Mouse (Mus musculus) embryo, embryonic 9.5 days (tissue): Measurements from ENCODE around the gene Il6ra.

Source experiments
- DNase-seq: peaks from one replicate; pipeline ENCODE4 v3.0.0-alpha.2; 2017; ENCODE audit errors: extremely low spot score

Il6ra gene

DNA sequence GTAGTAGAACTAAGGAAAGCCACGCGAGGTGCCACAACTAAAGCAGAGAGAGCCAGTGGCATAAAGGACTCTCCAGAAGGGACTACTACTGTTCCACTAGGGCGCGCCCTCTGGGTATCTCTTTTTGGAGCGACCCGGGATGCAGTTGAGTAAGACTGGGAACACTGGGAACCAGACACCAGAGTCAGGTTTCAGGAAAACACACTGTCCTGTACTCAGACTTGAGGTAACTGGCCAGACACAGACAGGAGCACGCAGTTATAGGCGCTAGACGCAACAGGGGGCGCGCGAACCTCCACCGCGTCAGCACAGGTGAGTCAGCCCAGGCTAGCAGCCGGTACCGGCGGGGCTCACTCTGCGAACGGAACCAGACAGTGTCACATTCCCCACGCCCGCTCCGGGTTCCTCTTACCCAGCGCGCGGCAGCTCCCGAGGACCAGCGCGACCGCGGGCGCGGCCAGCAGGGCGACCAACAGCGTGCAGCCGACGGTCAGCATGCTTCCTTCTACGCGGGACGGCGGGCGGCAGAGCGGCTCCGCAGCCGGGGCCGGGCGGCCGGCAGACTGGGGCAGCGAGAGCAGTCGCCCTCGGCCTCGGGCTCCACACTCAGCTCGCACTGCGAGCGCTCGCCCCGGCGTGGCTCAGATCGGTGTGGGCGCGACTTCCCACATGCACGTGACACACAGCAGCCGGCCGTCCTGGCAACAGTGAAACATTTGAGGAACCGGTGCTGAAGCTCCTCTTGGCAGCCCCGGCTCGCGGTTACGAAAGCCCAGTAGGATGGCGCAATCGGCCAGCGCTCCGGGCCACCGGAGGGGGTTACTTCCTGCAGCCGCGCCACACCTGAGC is at the start of gene Il6ra:
Gene Il6ra (minus strand): TSS at position 654 of the 849 bp plus-strand sequence.
- DNase-seq, result peak; percentile 66

DNA sequence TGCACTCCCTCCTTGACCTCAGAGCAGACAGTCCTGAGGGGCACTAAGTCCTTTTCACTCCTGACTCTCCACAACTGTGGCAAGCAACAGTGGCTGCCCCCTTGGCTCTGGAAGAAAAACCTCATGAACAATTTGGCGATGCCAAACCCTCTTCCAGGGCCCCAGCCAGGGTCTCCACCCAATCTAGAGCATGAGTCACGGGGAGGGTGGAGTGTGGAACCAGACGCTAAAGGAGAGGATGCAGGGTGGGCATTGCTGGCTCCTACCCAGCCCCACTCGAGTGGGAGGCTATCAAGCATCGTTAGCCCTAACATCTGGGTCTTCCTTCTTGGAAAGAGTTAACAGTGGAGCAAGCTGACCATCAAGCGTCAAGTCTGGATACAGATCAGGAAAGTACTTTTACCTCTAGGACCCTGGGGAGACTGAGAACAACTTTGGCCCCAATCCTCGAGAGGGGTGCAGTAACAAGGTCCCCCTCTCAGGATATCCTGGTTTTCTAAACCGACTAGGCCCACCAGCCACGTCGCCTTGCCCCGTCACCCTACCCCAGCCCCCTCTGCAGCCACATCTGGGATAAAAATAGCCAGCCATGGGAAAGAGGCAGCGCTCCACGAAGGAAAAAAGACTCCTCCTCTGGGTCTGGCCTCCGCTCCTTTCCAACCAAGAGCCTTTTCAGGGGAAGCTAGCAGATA is 49.2 kb upstream of the Il6ra start:
- peak; percentile 41 for DNase-seq

DNA sequence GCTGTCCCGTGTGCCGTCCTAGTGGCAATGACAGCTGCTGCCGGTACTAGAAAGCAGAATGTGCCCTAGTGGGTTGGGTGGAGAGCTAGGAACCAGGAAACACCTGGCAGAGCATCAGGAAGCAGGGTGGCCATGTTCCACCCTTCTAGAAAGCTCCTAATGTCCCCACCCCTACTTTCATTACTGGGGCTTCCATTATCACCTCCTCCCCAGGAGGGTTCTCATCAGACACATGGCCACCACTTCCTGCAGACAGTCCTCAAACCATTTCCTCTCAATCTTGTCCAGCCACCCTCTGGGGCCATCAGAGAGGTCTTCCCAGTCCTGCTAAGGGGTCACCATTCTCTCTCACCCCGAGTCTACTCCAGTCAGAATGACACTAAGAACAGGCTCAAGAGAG is 48.4 kb upstream of the Il6ra start:
- DNase-seq, result no peak

DNA sequence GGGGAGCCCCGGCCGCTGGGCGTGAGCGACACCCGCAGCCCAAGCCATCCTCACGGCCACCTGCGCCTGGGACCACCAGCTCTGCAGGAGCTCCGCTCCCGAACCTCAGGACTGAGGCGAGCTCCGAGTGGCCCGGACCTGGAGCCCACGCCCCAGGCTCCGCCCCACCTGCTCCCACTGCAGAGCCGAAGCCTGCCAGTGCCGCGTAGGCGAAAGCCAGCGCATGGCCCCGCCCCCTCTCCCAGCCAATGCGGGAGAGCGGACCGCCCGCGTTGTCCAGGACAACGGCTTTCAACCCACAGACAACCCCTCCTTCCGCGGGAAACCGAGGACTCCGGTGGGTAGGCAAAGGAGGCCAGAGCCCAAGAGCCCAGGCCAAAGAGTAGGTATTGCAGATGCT is 47.5 kb upstream of the Il6ra start:
- DNase-seq, result peak; percentile 88

DNA sequence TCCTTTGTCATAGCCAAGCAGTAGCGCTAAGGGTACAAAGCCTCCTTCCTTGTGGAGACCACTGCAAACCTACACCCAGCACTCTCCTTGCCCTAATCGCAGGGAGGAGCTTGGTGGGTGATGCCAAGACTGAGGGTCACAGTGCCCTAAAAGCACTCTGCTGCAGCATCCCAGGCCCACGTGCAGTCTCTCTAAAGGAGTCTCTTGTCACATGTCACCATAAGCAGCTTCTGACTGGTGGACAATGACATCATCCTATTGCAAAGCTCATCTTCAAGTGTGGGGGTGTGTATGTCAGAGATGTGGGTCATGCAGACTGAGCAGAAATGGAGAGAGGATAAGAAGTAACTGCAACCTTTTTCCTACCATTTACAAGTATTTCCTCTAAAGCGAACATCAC is 46.4 kb upstream of the Il6ra start:
- no peak for DNase-seq

DNA sequence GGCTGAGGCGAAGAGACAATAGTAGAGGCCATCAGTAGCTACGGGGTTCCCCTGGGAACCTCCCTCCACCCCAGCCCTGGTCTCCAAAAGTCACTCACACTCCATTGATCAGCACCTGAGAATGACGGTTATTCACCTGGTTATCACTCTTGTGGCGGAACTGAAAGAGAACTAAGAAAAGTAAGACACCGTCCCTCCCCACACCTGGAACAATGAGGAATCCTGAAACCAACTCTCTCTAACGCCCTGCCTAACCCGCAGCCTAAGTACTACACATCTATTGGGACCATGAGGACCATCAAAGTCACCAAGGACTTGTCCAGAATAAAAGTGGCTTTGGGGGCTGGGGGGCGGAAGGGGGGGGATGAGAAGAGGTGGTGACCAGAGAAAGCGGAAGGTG is 44.9 kb upstream of the Il6ra start:
- DNase-seq, result no peak

DNA sequence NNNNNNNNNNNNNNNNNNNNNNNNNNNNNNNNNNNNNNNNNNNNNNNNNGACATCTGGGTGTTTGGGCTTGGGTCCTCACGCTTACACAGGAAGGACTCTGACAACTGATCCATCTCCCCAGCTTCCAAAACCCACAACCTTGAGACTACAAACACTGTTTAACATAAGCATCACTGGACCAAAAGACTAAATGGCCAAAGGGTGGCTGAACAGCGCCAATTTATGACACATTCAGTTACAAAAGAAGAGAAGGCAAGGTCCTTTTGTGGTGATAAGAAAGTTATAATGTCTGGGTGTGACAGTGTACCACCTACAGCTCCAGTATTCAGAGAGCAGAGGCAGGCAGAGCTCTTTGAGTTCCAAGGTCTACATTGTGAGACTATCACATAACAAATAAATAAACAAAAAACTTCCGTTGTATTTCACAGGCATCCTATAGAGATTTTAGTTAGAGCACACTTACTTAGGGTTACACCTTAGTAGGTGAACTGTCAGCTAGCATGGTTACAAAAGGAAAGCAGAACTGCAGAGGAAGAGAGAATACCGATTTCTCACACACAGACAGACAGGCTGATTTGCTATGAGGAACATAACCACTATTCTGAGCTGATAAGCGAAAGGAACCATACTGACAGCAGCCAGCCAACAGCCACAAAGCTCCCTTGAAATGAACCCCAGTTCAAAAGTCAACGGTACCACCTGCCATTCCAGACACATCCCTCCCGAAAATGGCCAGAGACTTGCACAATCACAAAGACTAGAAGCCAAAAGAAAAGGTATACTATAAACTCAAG is 43.4 kb upstream of the Il6ra start:
- DNase-seq, result no peak

DNA sequence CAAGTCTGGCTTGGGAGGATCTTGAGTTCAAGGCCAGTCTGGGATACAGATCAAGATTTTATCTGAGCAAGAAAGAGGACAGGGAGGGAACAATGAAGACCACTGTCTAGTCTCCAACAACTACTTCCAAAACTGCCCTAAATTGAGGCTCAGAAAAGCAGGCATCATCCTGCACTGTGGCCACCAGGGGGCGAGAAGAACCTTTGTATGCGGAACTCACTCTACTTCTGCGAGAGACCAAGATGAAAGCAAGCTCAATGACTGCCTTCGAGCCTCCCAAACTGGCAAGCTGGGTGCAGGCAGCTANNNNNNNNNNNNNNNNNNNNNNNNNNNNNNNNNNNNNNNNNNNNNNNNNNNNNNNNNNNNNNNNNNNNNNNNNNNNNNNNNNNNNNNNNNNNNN is 40.4 kb upstream of the Il6ra start:
- peak; percentile 69 for DNase-seq

DNA sequence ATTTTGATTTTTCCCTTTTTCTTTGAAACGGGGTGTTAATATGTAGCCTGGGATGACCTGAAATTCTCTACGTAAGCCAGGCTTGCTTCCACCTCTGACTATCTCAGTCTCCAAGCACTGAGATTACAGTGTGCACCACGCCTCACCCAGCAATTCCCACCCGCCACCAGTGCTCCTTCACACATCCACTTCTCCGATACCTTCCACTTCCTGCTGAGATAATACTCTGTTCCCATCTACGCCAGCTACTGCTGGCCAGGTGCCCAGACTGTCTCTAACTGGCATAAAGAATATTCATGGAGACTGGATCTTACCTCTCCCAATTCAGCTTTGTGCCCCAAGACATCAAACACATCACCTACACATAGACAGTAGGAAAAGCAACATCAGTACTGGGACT is 35.7 kb upstream of the Il6ra start:
- DNase-seq, result no peak

DNA sequence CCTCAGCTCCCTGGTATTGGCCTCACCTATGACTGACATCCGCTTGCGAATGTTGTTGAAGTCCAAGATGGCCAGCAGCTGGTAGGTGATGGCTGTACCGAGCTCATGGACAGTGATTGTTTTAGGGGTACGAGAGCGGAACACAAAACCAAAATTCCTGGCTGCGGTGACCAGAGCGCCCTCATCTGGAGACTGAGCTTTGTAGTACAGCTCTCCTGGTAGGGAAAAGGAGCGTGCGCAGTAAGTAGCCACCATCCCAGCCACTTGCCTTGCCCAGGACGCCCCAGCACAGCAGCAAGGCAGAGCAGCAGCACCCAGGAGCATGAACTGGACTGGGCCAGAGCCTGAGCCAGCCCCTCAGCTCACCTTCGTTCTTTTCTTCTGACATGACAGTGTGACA is 35.0 kb upstream of the Il6ra start:
- no peak for DNase-seq

DNA sequence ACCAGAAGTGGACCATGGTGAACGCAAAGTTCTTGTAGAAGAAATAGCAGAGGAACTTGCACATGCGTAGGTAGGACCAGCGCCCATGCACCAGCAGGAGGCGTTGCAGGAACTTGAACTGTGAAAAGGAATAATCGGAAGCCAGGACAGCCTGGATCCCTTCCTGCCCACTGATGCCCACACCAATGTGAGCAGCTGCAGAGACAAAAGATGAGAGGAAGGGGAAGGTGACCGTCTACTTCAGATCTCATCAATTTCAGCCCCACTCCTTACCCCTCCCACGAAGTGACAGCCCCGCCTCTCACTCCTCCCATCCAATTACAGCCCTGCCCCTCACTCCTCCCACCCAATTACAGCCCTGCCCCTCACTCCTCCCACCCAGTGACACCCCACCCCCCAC is 32.0 kb upstream of the Il6ra start:
- no peak for DNase-seq

DNA sequence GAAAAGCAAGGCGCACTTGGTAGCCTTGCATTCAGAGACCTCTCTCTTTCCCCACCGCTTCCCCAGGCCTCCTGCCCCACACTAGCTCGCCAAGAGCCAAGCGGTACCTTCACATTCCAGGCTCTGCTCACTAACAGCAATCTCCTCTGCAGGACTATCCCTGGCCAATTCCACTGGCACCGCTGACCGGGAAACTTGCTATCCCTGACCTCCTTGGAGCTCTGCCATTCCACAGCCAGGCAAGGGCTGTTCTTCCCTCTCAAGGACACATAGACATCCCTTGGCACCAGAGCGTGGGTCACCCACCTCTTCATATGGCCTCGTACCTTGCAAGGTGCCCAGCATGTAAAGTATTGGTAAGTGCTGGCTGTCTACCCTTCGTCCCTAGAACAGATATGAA is 29.9 kb upstream of the Il6ra start:
- DNase-seq, result no peak

DNA sequence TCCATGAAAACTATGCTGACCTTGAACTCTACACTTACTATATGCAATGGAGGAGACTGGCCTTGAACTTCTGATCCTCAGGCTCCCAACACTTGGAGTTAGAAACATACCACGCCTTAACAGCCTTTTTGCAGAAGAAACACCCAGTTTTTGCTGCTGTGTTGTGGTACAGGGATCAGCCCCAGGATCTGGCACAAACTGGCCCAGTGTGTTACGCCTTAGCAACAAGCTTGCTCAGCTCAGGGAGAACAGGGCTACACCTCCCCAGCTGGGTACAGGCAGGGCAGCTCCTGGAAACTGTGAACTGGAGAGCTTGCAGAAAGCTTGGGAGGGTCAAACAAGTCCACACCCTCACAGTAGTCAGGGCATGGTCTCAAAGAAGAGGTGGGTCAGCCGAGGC is 23.5 kb upstream of the Il6ra start:
- DNase-seq, result no peak

DNA sequence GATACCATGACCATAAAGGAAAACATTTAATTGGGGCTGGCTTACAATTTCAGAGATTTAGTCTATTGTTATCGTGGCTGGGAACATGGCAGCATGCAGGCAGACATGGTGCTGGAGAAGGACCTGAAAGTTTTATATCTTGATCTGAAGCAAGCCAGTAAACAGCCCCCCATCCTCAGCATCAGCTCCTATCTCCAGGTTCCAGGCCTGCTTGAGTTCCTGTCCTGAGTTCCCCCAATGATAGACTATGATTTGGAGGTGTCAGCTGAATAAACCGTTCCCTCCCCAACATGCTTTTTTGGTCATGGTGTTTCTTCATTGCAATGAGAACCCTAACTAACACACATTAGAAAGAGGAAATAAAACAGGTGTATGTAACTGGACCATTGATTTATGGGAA is 19.9 kb upstream of the Il6ra start:
- DNase-seq, result no peak

DNA sequence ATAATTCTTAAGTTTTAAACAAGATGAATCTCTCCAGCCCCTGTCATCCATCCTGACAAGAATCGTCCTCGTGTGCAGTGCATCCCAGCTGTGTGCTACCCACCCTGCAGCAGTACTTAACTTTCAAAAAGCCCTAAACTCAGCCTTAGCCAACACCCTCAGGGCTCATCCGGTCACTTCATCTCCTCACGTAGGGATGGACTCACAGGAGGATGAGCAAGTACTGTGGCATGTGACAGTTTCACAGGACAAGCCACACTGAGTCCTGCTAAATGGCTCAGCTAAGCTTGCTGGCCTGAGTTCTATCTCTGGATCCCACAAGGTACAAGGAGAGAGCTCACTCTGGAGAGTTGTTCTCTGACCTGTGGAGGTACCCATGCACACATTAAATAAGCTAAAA is 16.0 kb upstream of the Il6ra start:
- DNase-seq, result no peak

DNA sequence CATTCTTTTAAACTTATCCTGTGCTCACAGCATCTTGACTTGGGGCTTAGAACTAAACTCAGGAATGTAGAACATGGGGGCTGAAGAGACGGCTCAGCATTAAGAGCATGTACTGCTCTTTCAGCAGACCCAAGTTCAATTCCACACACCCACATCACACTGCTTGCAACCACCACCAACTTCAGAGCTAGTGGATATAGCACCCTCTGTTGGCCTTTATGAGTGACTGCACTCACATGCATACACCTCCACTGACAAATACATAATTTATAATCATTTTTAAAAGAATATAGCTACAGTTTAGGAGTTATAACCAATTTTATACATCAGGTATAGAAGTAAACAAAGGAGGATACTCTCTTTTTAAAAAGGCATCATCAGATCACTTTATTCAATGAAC is 13.4 kb upstream of the Il6ra start:
- no peak for DNase-seq

DNA sequence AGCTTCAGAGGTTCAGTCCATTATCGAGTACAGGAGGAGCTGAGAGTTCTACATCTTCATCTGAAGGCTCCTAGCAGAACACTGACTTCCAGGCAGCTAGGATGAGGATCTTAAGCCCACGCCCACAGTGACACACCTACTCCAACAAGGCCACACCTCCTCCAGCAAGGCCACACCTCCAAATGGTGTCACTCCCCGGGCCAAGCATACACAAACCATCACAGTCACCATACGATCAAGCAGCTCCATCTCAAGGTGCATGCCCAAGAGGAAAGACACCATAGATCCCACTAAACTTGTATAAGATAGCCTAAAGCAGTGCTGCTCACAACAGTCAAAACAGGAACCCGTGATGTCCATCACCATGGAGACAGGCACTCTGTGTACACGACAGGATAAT is 7.7 kb upstream of the Il6ra start:
- DNase-seq, result no peak

DNA sequence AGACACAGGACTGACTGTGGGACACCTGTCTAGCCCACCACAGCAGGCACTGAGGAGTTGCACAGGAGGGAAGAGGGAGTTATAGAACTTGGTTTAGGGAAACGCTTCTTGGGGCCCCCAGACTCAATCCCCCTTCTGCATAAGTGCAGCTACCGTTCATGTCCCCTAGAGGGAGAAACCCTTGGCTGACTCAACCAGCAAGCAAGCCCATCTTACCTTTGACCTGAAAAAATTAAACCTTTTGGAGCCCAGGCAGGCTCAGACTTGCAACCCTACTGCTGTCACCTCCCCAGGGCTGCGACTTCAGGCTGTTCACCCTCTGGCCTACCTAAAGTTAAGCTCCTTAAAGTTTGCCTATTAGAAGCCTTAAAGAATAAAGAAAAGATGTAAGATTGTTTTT is 4.4 kb upstream of the Il6ra start:
- no peak for DNase-seq

DNA sequence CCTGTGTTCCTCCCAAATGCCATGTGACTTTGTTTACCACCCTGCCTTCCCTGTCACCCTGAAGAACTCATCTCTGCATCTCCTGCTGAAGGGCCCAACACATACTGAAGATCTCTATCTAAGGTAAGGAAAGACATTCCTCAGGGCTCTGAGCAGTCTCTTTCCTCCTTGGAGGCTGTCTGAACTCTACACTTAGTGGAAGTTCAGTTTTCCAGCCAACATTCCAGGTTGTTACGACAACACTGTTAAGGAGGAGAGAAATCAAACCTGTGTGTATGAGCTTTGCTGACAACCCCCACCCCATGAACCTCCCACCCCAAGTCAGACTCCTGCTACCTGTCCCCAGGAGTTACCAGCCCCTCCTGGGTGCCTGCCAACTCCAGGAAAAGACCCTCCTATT is 3.6 kb upstream of the Il6ra start:
- DNase-seq, result no peak

DNA sequence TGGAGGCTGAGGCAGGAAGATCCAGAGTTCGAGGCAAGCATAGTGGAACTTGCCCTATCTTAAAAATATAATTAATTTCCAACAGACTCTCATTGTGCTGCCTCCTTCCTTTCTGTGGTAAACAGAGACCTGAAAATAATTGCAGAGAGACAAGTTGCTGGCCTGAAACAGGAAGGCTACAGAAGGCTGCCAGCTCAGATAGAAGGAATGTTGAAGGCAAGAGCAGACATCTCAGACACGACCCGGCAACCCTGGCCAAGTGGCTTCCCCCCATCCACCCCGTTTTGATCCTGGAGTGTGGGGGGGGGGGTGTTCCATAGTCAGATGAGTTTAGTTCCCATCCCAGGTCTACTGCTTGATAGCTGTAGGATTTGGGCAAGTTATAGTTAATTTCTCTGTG is 1.7 kb upstream of the Il6ra start:
- DNase-seq, result no peak

DNA sequence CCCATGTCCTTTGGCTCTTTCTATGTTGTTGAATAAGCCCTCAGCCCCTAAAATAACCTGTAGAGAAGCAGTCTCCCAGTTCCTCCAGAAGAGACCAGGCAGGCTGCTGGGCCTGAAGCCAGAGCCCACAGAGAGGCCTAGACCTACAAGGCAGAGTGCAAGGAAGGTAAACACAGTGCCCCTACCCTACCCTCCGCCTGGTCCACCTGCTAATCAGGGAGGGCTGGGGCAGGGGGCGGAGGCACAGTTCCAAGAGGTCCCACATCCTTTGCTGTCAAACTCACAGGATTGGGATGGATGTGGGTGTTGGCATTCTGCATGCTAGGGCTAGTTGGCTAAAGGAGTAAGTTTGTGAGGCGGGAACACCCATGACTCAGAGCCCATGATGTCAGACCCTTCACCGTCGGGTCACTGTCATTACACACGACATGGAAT is 871 bp downstream of the Il6ra start:
- DNase-seq, result no peak

DNA sequence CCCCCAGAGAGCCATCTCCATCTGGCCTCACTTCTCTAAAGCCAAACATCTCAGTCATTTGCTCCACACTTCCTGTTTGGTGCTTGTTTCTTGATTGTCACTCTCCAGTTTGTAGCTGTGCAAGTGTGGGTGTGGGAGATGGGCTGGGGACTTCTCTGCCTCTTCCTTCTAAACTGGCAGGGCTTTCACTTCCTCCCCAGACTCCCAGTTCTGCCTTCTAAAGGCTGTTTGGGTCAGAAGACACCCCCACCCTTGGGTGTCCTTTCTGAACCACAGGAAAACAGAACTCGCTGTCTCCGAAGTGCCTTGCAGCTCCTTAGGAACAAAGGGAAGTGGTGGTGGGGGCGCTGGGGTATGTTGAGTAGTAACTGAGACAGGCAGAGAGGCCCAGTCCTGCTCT is 1.8 kb downstream of the Il6ra start:
- no peak for DNase-seq
